Mouse (Mus musculus): Measurements from ENCODE around the gene Ctsm. TPM values are rescaled to one million over a fixed set of nuclear protein-coding genes. Genes with fewer than 3 reads are reported as not detected.
"Not testable (repeated sequence)": the region's sequence is repeated elsewhere in the genome, so short reads cannot be mapped to it uniquely, and the experiment has no call there.

Ctsm gene
- polyA plus RNA-seq (2016; fragmentation: Nextera tagmentation; extraction: Ambion mirVana) = not detected in 2 replicates

- Histone ChIP-seq H3K9me3 (peaks cover 58% of the 10 kb centered on the region), H3K4me3 (no peak within 1 kb of the TSS), H3K27me3 (ENCODE audit: poor library complexity, severe bottlenecking) (no peaks in the 10 kb centered on the region), H3K4me1 (no peaks in the 10 kb centered on the region), H3K36me3 (replicated peaks) (no peaks in the 10 kb centered on the region), H3K27ac (no peak within 1 kb of the TSS)
- no peak for DNase-seq (ENCODE audit: extremely low spot score, low spot score)
- WGBS = 77% methylated on average over 4 of the region's 4 CpGs
Observed at GRCm38 (mm10) chr13:61541631-61542030, at the start of gene Ctsm. TSS of gene Ctsm (minus strand) at chr13:61541839.

GRCm38 (mm10) chr13:61570027-61570426 lies 28.4 kb upstream of the Ctsm start, which contains the start of gene Cts3:
TSS of gene Cts3 (minus strand) at chr13:61570127.
- no peak for DNase-seq (ENCODE audit: extremely low spot score, low spot score)
- Histone ChIP-seq H3K27me3 (ENCODE audit: poor library complexity, severe bottlenecking) (no peaks in the 10 kb centered on the region), H3K27ac (no peak within 1 kb of the TSS), H3K4me1 (no peaks in the 10 kb centered on the region), H3K4me3 (no peak within 1 kb of the TSS), H3K36me3 (replicated peaks) (no peaks in the 10 kb centered on the region), H3K9me3 (peaks cover 70% of the 10 kb centered on the region)

- H3K27me3 ChIP-seq (ENCODE audit: poor library complexity, severe bottlenecking); H3K27ac ChIP-seq; DNase-seq (ENCODE audit: extremely low spot score, low spot score); H3K4me3 ChIP-seq; H3K36me3 ChIP-seq (replicated peaks); H3K4me1 ChIP-seq: not testable (repeated sequence)
- peaks cover 75% of the 10 kb centered on the region for H3K9me3 ChIP-seq
- WGBS = 46% methylated on average over 1 of the region's 1 CpGs
Observed at GRCm38 (mm10) chr13:61568074-61568473, 26.4 kb upstream of the Ctsm start, which contains the start of gene Gm49352. TSS of gene Gm49352 (minus strand) at chr13:61568174.

Other genes with a start within 250 kb of the Ctsm start
- not detected in 2 replicates for gene Cts7, start 183.6 kb downstream of the Ctsm start, polyA plus RNA-seq (2016; fragmentation: Nextera tagmentation; extraction: Ambion mirVana)
- gene Gm49352, start 26.3 kb upstream of the Ctsm start, polyA plus RNA-seq (2016; fragmentation: Nextera tagmentation; extraction: Ambion mirVana) = not detected in 2 replicates
- gene Cts3, start 28.3 kb upstream of the Ctsm start, polyA plus RNA-seq (2016; fragmentation: Nextera tagmentation; extraction: Ambion mirVana) = not detected in 2 replicates